Mouse (Mus musculus): ENCODE measurements around the gene Ovol2. TPM values are rescaled to one million over a fixed set of nuclear protein-coding genes. Genes with fewer than 3 reads are reported as not detected.

The Ovol2 gene
- polyA plus RNA-seq, 1 experiment: not detected

DNA sequence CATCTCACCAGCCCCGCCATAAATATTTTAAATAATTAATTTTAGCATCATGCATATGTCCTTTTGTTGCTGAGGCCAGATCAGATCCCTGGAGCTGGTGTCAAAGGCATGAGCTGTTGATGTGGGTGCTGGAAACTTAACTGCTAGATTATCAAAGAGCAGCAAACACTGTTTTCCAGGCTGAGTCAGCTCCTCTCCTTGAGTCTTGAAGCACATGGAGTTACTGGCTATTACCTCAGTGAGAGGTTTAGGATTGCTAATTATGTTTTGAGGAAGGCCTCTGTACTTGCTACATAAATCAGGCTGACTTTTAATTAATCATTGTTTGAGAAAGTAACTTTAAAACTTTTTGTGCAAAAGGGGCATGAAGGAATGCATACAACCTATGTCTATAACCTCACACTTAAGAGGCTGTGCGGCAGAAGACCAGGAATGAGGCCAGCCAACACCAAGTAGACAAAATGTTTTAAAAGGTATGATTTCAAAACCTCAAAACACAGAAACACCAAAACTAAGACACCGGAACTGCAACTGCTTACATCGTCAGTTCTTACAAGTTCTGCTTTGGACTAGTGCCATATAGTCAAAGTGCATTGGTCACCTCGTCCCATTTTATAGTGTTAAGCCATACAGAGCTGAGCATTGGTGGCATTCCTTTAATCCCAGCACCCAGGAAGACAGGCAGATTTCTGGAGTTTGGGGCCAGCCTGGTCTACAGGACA, 67.4 kb downstream of the Ovol2 start:
- peaks cover 73% of the 10 kb centered on the region for H3K4me1 ChIP-seq

DNA sequence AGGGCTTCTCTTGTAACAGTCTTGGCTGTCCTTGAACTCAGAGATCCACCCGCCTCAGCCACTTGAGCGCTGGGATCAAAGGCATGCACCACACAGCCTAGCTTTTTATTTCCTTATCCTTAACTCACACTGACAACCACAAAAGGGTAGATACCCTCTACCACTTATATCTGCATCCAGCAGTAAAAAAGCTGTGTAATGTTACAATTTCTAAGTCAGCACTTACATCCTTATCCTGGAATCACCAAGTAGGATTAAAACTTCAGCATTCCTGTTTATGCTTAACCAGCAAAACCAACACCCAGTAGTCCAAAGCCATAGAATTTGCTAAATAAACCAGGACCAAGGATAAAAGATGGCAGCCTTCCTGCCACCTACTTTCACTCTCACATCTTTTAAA, 69.1 kb downstream of the Ovol2 start:
- no peak for TF ChIP-seq GATA1 (IDR thresholded peaks at IDR 0.05; ENCODE audit: borderline replicate concordance, low read length)
- no peak for TF ChIP-seq FLI1 (IDR thresholded peaks at IDR 0.05; ENCODE audit: low read length)

More for the DNA sequence above, 67.4 kb downstream of the Ovol2 start:
- Histone ChIP-seq H3K36me3 (replicated peaks; ENCODE audit: low read length) (peaks cover 52% of the 10 kb centered on the region), H3K27me3 (replicated peaks) (no peaks in the 10 kb centered on the region), H3K4me3 (replicated peaks) (no peak overlapping the region), H3K9me3 (no peaks in the 10 kb centered on the region)
- TF ChIP-seq FLI1 (IDR thresholded peaks at IDR 0.05; ENCODE audit: low read length): no peak
- no peak for TF ChIP-seq GATA1 (IDR thresholded peaks at IDR 0.05; ENCODE audit: borderline replicate concordance, low read length)

More for the DNA sequence above, 69.1 kb downstream of the Ovol2 start:
- no peaks in the 10 kb centered on the region for H3K27me3 ChIP-seq (replicated peaks)
- no peak overlapping the region for H3K4me3 ChIP-seq (replicated peaks)
- H3K9me3 ChIP-seq: no peaks in the 10 kb centered on the region
- H3K4me1 ChIP-seq: peaks cover 69% of the 10 kb centered on the region
- H3K36me3 ChIP-seq (replicated peaks; ENCODE audit: low read length): peaks cover 69% of the 10 kb centered on the region

Other genes with a start within 250 kb of the Ovol2 start
- 1.2 TPM in 1 of 2 replicates, not detected in the other for gene Mgme1, start 61.5 kb downstream of the Ovol2 start, polyA plus RNA-seq (2012; ENCODE audit: insufficient read depth, low replicate concordance)
- 2.7 and 34.2 TPM in 2 replicates for gene Snx5, start 61.2 kb downstream of the Ovol2 start, polyA plus RNA-seq (2012; ENCODE audit: insufficient read depth, low replicate concordance)
- gene Kat14, start 36.8 kb upstream of the Ovol2 start, polyA plus RNA-seq (2012; ENCODE audit: insufficient read depth, low replicate concordance): 2.8 and 5.0 TPM in 2 replicates
- gene Pet117, start 36.9 kb upstream of the Ovol2 start, polyA plus RNA-seq (2012; ENCODE audit: insufficient read depth, low replicate concordance): not detected in 2 replicates
- 0.07 TPM in 1 of 2 replicates, not detected in the other for gene Dzank1, start 195.3 kb upstream of the Ovol2 start, polyA plus RNA-seq (2012; ENCODE audit: insufficient read depth, low replicate concordance)
- gene Polr3f, start 195.6 kb upstream of the Ovol2 start, polyA plus RNA-seq (2012; ENCODE audit: insufficient read depth, low replicate concordance): 3.1 TPM in 1 of 2 replicates, not detected in the other
- gene Rbbp9, start 218.7 kb upstream of the Ovol2 start, polyA plus RNA-seq (2012; ENCODE audit: insufficient read depth, low replicate concordance): 0.95 TPM in 1 of 2 replicates, not detected in the other
- gene Sec23b, start 224.1 kb upstream of the Ovol2 start, polyA plus RNA-seq (2012; ENCODE audit: insufficient read depth, low replicate concordance): 4.9 TPM in 1 of 2 replicates, not detected in the other

Data from megakaryocyte, embryonic 14.5 days (primary cell).